Mouse (Mus musculus): ENCODE measurements at regions not wholly inside any gene's neighbourhood (a gene's known extent, or its start where the extent isn't known, plus 50 kb on each side); places are given as distances from the start of the nearest gene placed in this dataset.

- no peaks in the 10 kb centered on the region for H3K9me3 ChIP-seq (ENCODE audit: control insufficient read depth, low read length)
- ATAC-seq (ENCODE audit: low FRiP score, low TSS enrichment), result no peak; the same call in 1 of the 2 replicates
- no peak overlapping the region for H3K27ac ChIP-seq (replicated peaks; ENCODE audit: low read depth, low read length)
- H3K4me3 ChIP-seq (replicated peaks; ENCODE audit: low read depth, low read length), result no peak overlapping the region
- DNase-seq, result peak; percentile 84
- no peaks in the 10 kb centered on the region for H3K27me3 ChIP-seq (ENCODE audit: control insufficient read depth, insufficient read depth, low read length)
- WGBS, result 62% methylated on average over 7 of the region's 7 CpGs
- H3K4me2 ChIP-seq (ENCODE audit: low read length), result no peak overlapping the region
- H3K4me1 ChIP-seq (ENCODE audit: control insufficient read depth, insufficient read depth, low read length), result no peaks in the 10 kb centered on the region
- no peaks in the 10 kb centered on the region for H3K36me3 ChIP-seq (ENCODE audit: control insufficient read depth, insufficient read depth, low read length)
- H3K9ac ChIP-seq (replicated peaks; ENCODE audit: low read length), result no peak overlapping the region
Measured at GRCm38 (mm10) chr7:59080109-59080508, 148.4 kb upstream of the Ube3a start.
